8 mouse cellular contexts compared by ENCODE assay signal in the genomic region with DNA sequence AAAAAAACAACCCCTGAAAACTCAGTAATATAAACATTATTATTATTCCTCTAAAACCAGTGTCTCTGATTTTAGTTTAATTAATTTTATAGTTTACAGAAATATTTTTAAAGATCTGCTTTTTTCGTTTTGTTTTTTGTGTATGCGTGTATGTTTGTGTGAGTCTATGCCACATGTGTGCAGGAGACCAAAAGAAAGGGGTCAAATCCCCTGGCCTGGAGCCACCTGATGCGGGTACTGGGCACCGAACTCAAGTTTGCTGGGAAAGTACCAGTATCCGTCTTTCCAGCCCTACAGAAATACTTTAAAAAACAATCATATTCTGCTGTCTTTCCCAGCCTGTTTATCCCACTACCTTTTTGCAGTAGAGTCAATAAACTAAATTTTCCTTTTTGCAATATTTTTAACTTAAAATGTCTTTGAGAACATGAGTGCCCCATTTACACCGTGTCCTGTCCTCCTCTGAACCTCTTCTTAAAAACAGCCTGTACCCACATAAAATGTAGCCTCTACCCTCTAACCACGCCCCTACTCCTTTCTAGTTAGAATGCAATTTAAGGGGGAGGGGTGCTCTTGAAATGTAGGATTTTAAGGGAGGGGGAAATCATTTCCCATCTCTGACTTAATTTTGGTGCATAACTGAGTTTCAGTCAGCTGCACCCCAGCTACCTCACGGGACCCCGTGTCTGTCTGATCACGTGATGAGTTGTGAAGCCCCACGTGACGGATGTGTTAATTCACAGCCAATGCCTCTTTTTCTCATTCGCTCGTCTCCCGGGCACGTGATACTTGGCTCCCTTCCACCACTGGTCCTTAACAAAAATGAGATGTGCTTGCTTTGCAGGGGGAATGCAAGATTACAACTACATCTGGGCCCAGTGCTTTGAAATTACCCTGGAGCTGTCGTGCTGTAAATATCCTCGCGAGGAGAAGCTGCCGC. TPM values are rescaled to one million over a fixed set of nuclear protein-coding genes. Genes with fewer than 3 reads are reported as not detected.
DNase-seq lines count a peak whose midpoint lies in the region; ATAC-seq lines count a peak whose summit lies in the region.

No protein-coding gene starts in this region.

- H3K4me1 ChIP-seq in hindbrain, embryonic 14.5 days (replicated peaks; ENCODE audit: control insufficient read depth, insufficient read depth, low read length) = no peaks in the 10 kb centered on the region

- no peaks in the 10 kb centered on the region for H3K9me3 ChIP-seq in hindbrain, embryonic 14.5 days (ENCODE audit: control insufficient read depth, low read length)

- DNase-seq in T-cell, adult 2 months (ENCODE audit: low spot score) = peak; percentile 82
- peak; percentile 93 to 94 for DNase-seq in cerebellum, postnatal 14 days
- DNase-seq in frontal cortex, postnatal 25 days (ENCODE audit: low spot score in 2 of 2) = peak; percentile 57 to 64
- peak; percentile 95 for DNase-seq in hindbrain, embryonic 14.5 days (ENCODE audit: low spot score)
- peak; percentile 85 to 90 for DNase-seq in layer of hippocampus, postnatal 14 days (ENCODE audit: low spot score in 2 of 2)
- DNase-seq in lung, postnatal 25 days (ENCODE audit: low spot score) = peak; percentile 44
- DNase-seq in right cerebral cortex, adult 18-20 months = peak; percentile 83
- no peak for DNase-seq in yolk sac, embryonic 10.5 days (ENCODE audit: low spot score)

- peak overlapping the region; percentile 59 for H3K4me2 ChIP-seq in hindbrain, embryonic 14.5 days (replicated peaks)

- peak; percentile 84 for ATAC-seq in hindbrain, embryonic 14.5 days (ENCODE audit: low FRiP score)

- H3K27me3 ChIP-seq in hindbrain, embryonic 14.5 days (ENCODE audit: control insufficient read depth, insufficient read depth, low read length) = no peaks in the 10 kb centered on the region

- 33% methylated on average over 20 of the region's 20 CpGs for WGBS in hindbrain, embryonic 14.5 days

- H3K27ac ChIP-seq in hindbrain, embryonic 14.5 days = peak overlapping the region; percentile 86

- peak overlapping the region; percentile 60 for H3K9ac ChIP-seq in hindbrain, embryonic 14.5 days

- H3K36me3 ChIP-seq in hindbrain, embryonic 14.5 days (replicated peaks; ENCODE audit: control insufficient read depth, insufficient read depth) = no peaks in the 10 kb centered on the region

- H3K4me3 ChIP-seq in hindbrain, embryonic 14.5 days (replicated peaks; ENCODE audit: low read length) = peak overlapping the region; percentile 36

RNA-seq across cellular contexts. Expression of gene Mdm2, which starts 35.2 kb away (rescaled TPM):
- 47.2 and 48.4 TPM in 2 replicates for polyA plus RNA-seq in hindbrain, embryonic 14.5 days (2014; fragmentation: Nextera tagmentation; extraction: Ambion mirVana)
- total RNA-seq in layer of hippocampus, postnatal 14 days (2021) = 10 to 100 TPM; 59.1 to 62.8 TPM

RNA-seq across cellular contexts. Expression of gene Cpm, which starts 46.1 kb away (rescaled TPM):
- 2.8 and 3.0 TPM in 2 replicates for polyA plus RNA-seq in hindbrain, embryonic 14.5 days (2014; fragmentation: Nextera tagmentation; extraction: Ambion mirVana)
- 1 to 10 TPM; 7.7 to 7.8 TPM for total RNA-seq in layer of hippocampus, postnatal 14 days (2021)
